Mouse (Mus musculus) erythroblast, embryonic 14.5 days (primary cell): ENCODE measurements around the gene Akt3.

ENCODE experiments used
- GATA1 ChIP-seq: IDR thresholded peaks from 2 replicates; pipeline ENCODE4 v1.6.1; 2012; ENCODE audit warnings: low read length, inconsistent platforms, mixed read lengths
- TAL1 ChIP-seq: IDR thresholded peaks from 3 replicates; pipeline ENCODE4 v1.6.1; 2012; ENCODE audit warnings: low read length, inconsistent platforms, mixed read lengths

- TF ChIP-seq TAL1: no peak
- TF ChIP-seq GATA1: no peak
Measured at GRCm38 (mm10) chr1:177089048-177089447, 169.0 kb downstream of the Akt3 start.
